Mouse (Mus musculus) olfactory bulb, adult 2 months (tissue): ENCODE results near the gene Hoxd8. TPM values are rescaled to one million over a fixed set of nuclear protein-coding genes. Genes with fewer than 3 reads are reported as not detected.

ENCODE experiments used
- H3K27ac ChIP-seq: fragments of 200-500 bp; 2 replicates; pipeline ENCODE4 v1.5.1; 2012; ENCODE audit warnings: low read depth, low read length; ENCODE audit not compliant: insufficient read depth
- H3K4me1 ChIP-seq: fragments of 200-500 bp; 2 replicates; pipeline ENCODE4 v1.6.1; 2012; ENCODE audit warnings: low read length; ENCODE audit not compliant: control insufficient read depth, insufficient read depth
- H3K4me3 ChIP-seq: fragments of 200-500 bp; 2 replicates; pipeline ENCODE4 v1.5.1; 2012; ENCODE audit warnings: mild to moderate bottlenecking, low read depth, low read length, moderate library complexity; ENCODE audit not compliant: insufficient read depth
- CTCF ChIP-seq: fragments of 200-500 bp; IDR thresholded peaks from 2 replicates; pipeline ENCODE4 v1.5.1; 2012; ENCODE audit warnings: low read depth, mild to moderate bottlenecking, low read length, moderate library complexity; ENCODE audit not compliant: insufficient read depth
- POLR2A ChIP-seq: fragments of 200-500 bp; IDR thresholded peaks from 2 replicates; pipeline ENCODE4 v1.6.1; 2012; ENCODE audit warnings: mild to moderate bottlenecking, low read depth, low read length, moderate library complexity; ENCODE audit not compliant: insufficient read depth
- WGBS: fragments of 180-500 bp; shearing (Covaris S2); methylation state at CpG from one replicate; pipeline ENCODE4 v1.1.7; 2018; 5-methylcytosine and 5-hydroxymethylcytosine counted together
- polyA plus RNA-seq: library from polyadenylated mRNA; stranded (reverse); fragments of >200 nt; gene quantifications from 2 replicates; pipeline ENCODE4 v1.2.4, GENCODE M21; 2012; ENCODE audit warnings: low replicate concordance; ENCODE audit not compliant: missing spikeins, insufficient read depth, insufficient read length

Hoxd8 gene
- polyA plus RNA-seq, 1 experiment: not detected

- H3K4me1 ChIP-seq: peaks cover 3% of the 10 kb centered on the region
- H3K4me3 ChIP-seq: no peak overlapping the region
- H3K27ac ChIP-seq: no peak overlapping the region
- no peak for TF ChIP-seq POLR2A
- TF ChIP-seq CTCF: no peak
These were observed 26.6 kb downstream of the Hoxd8 start for GRCm38 (mm10) chr2:74731055-74731454.

- no peak overlapping the region for H3K4me3 ChIP-seq
- 9% methylated on average over 9 of the region's 9 CpGs for WGBS
- H3K27ac ChIP-seq: no peak overlapping the region
- no peak for TF ChIP-seq CTCF
- no peak for TF ChIP-seq POLR2A
- H3K4me1 ChIP-seq: peaks cover 3% of the 10 kb centered on the region
These were observed 27.5 kb downstream of the Hoxd8 start for GRCm38 (mm10) chr2:74731799-74732512.

GRCm38 (mm10) chr2:74732513-74733316, 28.3 kb downstream of the Hoxd8 start:
- Histone ChIP-seq H3K4me3 (no peak overlapping the region), H3K4me1 (peaks cover 3% of the 10 kb centered on the region), H3K27ac (no peak overlapping the region)
- 2% methylated on average over 52 of the region's 52 CpGs for WGBS
- TF ChIP-seq POLR2A (no peak), CTCF (no peak)

- WGBS: 4% methylated on average over 16 of the region's 16 CpGs
- Histone ChIP-seq H3K4me3 (no peak overlapping the region), H3K4me1 (peaks cover 3% of the 10 kb centered on the region), H3K27ac (no peak overlapping the region)
- TF ChIP-seq CTCF: no peak
- no peak for TF ChIP-seq POLR2A
These were observed 28.9 kb downstream of the Hoxd8 start for GRCm38 (mm10) chr2:74733317-74733661.

- Histone ChIP-seq H3K4me1 (peaks cover 3% of the 10 kb centered on the region), H3K27ac (no peak overlapping the region)
These were observed 29.4 kb downstream of the Hoxd8 start for GRCm38 (mm10) chr2:74733765-74734164.

GRCm38 (mm10) chr2:74734451-74734850, 30.0 kb downstream of the Hoxd8 start:
- peaks cover 3% of the 10 kb centered on the region for H3K4me1 ChIP-seq
- TF ChIP-seq CTCF (no peak), POLR2A (no peak)
- no peak overlapping the region for H3K4me3 ChIP-seq
- no peak overlapping the region for H3K27ac ChIP-seq
- WGBS: 4% methylated on average over 13 of the region's 13 CpGs

More at GRCm38 (mm10) chr2:74733765-74734164, 29.4 kb downstream of the Hoxd8 start:
- WGBS: 3% methylated on average over 6 of the region's 6 CpGs
- H3K4me3 ChIP-seq: no peak overlapping the region
- TF ChIP-seq CTCF (no peak), POLR2A (no peak)

GRCm38 (mm10) chr2:74734996-74735811, 30.8 kb downstream of the Hoxd8 start:
- peaks cover 3% of the 10 kb centered on the region for H3K4me1 ChIP-seq
- 3% methylated on average over 27 of the region's 27 CpGs for WGBS
- no peak overlapping the region for H3K27ac ChIP-seq
- TF ChIP-seq POLR2A (no peak), CTCF (no peak)
- no peak overlapping the region for H3K4me3 ChIP-seq

GRCm38 (mm10) chr2:74735851-74736687, 31.7 kb downstream of the Hoxd8 start:
- peaks cover 6% of the 10 kb centered on the region for H3K4me1 ChIP-seq
- H3K27ac ChIP-seq: no peak overlapping the region
- WGBS: 1% methylated on average over 42 of the region's 42 CpGs
- H3K4me3 ChIP-seq: no peak overlapping the region
- TF ChIP-seq POLR2A (no peak), CTCF (no peak)
